Mouse (Mus musculus) left cerebral cortex, postnatal 10 days (tissue): Measurements from ENCODE around the gene Nr2e3. TPM values are rescaled to one million over a fixed set of nuclear protein-coding genes. Genes with fewer than 3 reads are reported as not detected.
"Not testable (repeated sequence)": the region's sequence is repeated elsewhere in the genome, so short reads cannot be mapped to it uniquely, and the experiment has no call there.

Experiments
- DNase-seq, 2 experiments: peaks; one replicate each; pipeline ENCODE4 v3.0.0; 2021 to 2022; ENCODE audit warnings: low spot score in 2 of 2, mixed read lengths in 1 of 2; ENCODE audit errors: extremely low spot score in 1 of 2
- intact Hi-C: fragments of 180-260 bp; cut with DNase I; formaldehyde crosslinking; loops from one replicate; pipeline ENCODE4 v1.15.1; 2025
- total RNA-seq, 2 experiments: library from RNA; stranded (reverse); gene quantifications; 2 replicates each; pipeline ENCODE4 v1.2.3; 2021

The Nr2e3 gene
- total RNA-seq, 2 experiments from 2014 or later = not detected

DNA sequence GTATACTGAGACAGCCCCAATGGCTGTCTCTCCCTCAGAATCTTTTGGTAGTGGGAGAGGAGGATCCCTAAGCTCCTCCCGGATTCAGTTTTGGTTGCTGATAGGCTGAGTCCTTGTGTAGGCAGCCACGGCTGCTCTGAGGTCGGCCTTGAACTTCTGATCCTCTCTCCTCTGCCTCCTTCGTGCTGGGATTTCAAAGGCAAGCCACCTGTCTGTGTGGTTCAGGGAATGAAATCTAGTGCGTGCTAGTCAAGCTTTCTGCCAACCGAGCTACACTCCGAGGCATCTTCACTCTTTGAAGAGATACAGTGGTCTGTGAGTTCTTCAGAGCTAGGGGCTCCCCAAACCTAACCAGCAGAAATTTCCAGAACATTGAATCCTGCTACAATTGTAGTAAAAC lies 6.9 kb downstream of the Nr2e3 start:
- intact Hi-C loops = no loop called here

DNA sequence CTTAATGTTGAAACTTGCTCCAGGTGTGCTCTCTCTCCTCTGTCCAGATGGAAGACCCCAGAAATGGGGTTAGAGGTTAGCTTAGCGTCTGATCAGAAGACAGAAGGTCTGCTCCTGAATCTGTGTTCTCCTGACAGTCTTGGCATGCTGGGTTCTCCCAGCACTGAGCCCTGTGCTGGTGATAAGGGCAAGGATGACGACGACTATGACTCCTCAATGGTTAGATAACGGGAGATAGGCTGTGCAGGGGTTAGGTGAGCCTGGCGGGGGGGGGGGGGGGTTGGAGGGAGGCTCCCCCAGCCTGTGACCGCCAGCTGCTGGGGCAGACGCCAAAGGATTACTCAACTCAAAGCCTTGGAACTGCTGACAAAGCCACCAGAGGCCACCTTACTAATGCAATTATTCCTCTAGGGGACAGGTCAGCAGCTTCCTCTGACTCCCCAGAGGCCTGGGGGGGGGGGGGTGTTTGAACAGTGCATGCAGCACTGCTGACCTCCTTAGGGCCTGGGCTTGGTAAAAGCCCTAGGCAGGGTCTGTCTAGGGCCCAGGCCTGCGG lies 7.9 kb downstream of the Nr2e3 start:
- peak in 1 of 2 experiments; percentile 19 for DNase-seq
- intact Hi-C loops = no loop called here

More for the DNA sequence above, 6.9 kb downstream of the Nr2e3 start:
- peak in 1 of 2 experiments; percentile 16 for DNase-seq

- intact Hi-C loops = no loop called here
- no peak for DNase-seq
Measured at GRCm38 (mm10) chr9:59951943-59952342, 8.5 kb downstream of the Nr2e3 start.

DNA sequence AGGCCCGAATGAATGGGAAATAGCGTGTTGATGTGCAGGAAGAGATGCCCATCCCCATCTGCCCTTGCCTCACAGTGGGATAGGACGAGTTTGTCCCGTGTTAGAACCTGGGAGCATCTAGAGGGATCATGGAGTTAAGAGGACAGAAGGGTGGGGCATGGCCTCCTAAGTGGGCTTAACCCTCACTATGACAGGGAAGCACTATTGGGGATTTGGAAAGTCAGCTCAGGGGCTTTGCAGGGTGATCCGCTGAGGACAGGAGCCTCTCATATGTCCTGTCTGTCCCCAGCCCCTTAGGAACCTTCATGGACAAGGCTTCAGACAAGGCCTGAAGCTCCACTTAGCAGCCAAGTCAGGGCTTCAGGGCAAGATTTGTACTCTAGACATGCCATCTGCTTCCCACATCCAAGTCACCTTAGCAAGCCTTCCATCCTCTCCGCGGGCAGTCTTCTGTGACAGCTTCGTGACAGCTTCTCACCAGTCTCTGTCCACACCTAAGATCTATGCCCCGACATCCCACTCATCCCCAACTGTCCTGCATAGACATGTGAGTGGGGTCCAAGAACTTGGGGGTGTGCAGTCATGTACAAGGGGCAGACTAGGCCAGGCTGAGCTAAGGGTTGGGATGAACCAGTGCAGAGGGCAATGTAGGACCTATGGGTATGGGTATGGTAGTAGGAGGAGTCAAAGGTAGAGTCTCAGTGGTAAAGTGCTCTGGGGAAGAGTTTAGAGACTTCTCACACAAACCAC lies 9.3 kb downstream of the Nr2e3 start:
- peak in 1 of 2 experiments; percentile 8 for DNase-seq
- intact Hi-C loops = no loop called here

GRCm38 (mm10) chr9:59949981-59950380 lies 10.5 kb downstream of the Nr2e3 start:
- peak in 1 of 2 experiments; percentile 12 for DNase-seq

GRCm38 (mm10) chr9:59949511-59949910 lies 10.9 kb downstream of the Nr2e3 start:
- peak in 1 of 2 experiments; percentile 10 for DNase-seq
- intact Hi-C loops = no loop called here

More at GRCm38 (mm10) chr9:59949981-59950380, 10.5 kb downstream of the Nr2e3 start:
- intact Hi-C loops = no loop called here

DNA sequence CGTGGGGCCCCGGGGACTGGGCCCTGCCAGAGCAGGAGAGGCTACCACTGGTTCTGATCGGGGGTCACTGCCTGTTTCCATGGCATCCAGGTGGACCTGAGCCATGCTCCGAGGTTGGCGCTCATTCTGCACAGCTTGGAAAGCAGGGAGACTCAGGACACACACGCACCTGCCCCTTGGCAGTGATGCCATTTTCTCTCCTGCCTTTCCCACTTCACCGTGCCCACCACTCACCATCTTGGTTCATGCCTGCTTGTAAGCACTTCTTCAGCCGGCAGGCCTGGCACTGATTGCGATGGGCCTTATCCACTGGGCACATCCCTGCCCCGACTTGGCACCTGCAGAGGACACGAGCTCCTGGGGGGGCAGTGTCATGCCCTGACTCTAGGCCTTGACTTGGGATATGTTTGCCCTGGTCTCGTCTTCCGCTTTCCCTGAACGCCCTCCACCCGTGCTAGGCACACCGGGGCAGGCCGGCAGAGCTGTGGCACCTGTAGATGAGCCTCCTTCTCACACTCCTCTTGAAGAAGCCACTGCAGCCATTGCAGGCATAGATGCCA lies 11.7 kb downstream of the Nr2e3 start:
- intact Hi-C loops = no loop called here
- DNase-seq = no peak

- intact Hi-C loops = no loop called here
- no peak for DNase-seq
Measured at GRCm38 (mm10) chr9:59948226-59948625, 12.2 kb downstream of the Nr2e3 start.

- intact Hi-C loops = no loop called here
- DNase-seq = no peak
Measured at GRCm38 (mm10) chr9:59947271-59947670, 13.2 kb downstream of the Nr2e3 start.

- intact Hi-C loops = no loop called here
- DNase-seq = no peak
Measured at GRCm38 (mm10) chr9:59945241-59945640, 15.2 kb downstream of the Nr2e3 start.

GRCm38 (mm10) chr9:59943826-59944225 lies 16.6 kb downstream of the Nr2e3 start:
- intact Hi-C loops = no loop called here
- DNase-seq = no peak

DNA sequence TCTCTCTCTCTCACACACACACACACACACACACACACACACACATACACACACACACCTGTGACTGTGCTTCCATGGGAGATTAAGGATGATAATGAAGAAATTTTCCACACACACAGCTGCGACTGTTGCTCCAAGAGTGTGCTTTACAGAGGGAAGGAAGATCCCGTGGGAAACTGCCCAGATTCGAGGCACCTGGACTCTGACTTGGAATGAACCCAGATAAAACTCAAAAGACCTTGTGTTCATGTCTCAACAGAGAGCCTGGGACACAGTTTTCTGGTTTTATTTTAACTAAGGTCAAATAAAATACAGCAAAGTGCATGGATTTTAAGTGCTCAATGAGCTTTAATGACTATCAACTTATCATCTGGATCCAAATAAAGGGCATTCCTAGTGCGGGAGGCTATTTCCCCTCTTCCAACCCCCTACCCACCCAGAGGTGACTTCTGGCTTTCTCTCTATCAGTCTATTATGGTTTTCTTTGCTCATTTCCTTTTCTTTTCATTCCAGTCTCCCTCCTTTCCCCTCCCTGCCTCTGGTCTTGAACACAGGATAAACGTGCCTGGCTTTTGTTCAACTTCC lies 17.9 kb downstream of the Nr2e3 start:
- no peak for DNase-seq
- intact Hi-C loops = no loop called here

DNA sequence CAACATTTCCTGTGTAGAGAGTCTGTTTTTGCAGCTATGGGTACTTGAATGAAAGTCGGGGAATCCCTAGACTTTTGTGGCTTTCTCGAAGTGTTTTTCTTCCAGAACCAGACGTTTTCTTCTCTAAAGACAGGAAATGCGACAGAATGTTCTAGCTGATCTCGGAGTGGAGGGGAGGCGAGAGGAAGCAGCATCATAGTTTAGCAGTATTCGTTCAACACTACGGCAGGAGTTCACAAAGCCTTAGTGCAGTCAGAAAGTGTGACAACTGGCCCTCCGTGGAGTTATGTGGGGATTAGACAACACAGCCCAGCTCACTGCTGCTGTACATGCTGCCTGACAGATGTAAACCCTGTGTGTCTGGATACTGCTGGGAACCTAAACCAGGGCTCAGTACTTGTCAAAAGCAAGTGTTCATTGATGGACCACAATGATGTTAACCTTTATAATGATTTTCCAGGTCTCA lies 18.5 kb downstream of the Nr2e3 start:
- intact Hi-C loops = no loop called here

DNA sequence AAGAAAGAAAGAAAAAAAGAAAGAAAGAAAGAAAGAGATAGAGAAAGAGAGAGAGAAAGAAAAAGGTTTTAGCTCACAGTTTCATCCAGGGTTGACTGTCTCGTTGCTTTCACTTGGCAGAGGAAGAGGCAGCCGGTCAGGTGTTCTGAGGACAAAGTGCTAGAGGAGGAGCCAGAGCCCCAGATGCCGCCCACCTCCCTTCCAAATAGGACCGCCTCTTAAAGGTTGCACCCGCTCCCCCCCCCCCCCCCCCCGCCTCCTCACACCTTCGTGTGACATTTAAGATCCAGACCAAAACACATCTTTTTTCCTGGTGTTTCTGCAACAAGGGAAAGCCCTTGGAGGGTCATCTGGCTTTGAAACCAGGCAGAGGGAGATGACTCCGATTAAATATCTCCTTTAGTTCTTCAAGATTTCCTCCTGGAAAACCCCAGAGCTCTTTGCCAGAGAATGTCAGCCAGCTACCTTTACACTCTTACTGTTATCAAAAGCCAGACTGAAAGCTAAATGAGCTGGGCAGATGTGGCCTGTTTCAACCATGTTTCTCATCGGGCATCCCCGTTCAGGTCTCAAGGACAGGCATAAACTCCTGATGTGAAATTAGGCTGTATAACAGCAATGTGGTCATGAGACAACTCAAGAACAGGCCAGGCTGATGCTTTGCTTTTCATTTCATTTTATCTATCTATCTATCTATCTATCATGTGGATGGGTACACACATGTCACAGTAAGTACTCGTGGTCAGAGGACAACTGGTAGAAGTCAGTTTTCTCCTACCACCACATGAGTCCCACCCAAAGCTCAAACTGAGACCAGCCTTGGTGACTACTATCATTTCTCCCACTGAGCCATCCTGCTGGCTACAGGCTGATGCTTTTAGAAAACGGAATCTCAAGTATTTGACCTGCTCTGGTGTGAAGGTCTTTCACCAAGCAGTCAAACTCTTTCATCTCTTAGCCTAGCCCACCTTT lies 19.3 kb downstream of the Nr2e3 start:
- intact Hi-C loops = no loop called here
- DNase-seq = no peak

More for the DNA sequence above, 18.5 kb downstream of the Nr2e3 start:
- no peak for DNase-seq

GRCm38 (mm10) chr9:59939691-59940090 lies 20.8 kb downstream of the Nr2e3 start:
- no peak for DNase-seq
- intact Hi-C loops = no loop called here

GRCm38 (mm10) chr9:59938529-59938928 lies 21.9 kb downstream of the Nr2e3 start:
- intact Hi-C loops = no loop called here

GRCm38 (mm10) chr9:59935866-59936265 lies 24.6 kb downstream of the Nr2e3 start:
- intact Hi-C loops = loop anchor here (1.0 kb wide), 1 partner anchor 12 kb away; no protein-coding TSS in a partner anchor
- DNase-seq = not testable (repeated sequence)

More at GRCm38 (mm10) chr9:59938529-59938928, 21.9 kb downstream of the Nr2e3 start:
- DNase-seq = peak in 1 of 2 experiments; percentile 65

- no peak for DNase-seq
- intact Hi-C loops = no loop called here
Measured at GRCm38 (mm10) chr9:59930248-59930647, 30.2 kb downstream of the Nr2e3 start.
